Mouse (Mus musculus): Measurements from ENCODE around the gene Map1a. TPM values are rescaled to one million over a fixed set of nuclear protein-coding genes. Genes with fewer than 3 reads are reported as not detected.

Gene Map1a
- total RNA-seq (2021): 10 to 100 TPM in 1 of 2 experiments, 1 to 10 TPM in 1; 9.6 to 12.2 TPM

DNA sequence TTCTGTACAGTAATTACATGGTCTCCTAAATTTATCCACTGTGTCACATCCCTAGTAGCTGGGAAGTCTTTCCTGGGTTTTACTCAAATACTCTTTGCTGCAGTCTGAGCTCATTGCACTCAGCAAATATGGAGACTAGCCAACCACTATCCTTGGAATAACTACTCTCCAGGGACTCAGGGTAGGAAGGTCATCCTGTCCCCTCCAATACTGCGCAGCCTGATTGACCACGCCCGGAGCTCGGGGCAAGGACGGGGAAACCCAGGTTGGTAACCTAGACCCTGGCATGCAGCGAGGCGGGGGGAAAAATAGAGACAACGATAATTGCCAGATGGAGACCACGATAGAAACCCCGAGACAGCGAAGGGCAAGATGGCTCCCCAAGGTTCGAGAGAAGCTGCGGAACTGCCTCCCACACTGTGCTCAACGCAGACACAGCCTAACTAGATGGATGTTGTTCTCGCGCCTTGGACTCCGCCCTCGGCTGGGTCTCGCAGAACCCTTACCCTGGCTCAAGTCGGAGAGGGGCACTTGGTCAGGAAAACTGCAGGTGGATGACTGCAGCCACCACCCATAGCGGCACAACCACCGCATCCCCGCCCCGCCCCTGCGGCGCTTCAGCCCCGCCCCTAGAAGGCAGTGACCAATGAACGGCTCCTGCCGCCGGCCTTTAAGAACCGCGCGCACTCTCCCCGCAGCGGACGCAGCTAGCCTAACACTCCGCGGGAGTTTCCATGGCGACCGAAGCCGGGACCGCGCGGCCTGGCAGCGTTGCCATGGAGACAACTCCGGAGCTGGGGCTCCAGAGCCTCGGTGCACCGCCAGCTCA, at the start of gene Map1a:
TSS of gene Map1a (plus strand) at position 700 of the 829 bp plus-strand sequence.
- peak; percentile 93 to 94 for DNase-seq
- intact Hi-C loops (cut with DNase I): loop anchor here (2.0 kb wide), 1 partner anchor 18 kb away; the partner anchor contains the start of gene Trp53bp1

GRCm38 (mm10) chr2:121244099-121244498, 45.3 kb upstream of the Map1a start:
- intact Hi-C loops (cut with DNase I): no loop called here
- no peak for DNase-seq

GRCm38 (mm10) chr2:121249758-121250157, 39.6 kb upstream of the Map1a start:
- intact Hi-C loops (cut with DNase I): no loop called here
- no peak for DNase-seq

- intact Hi-C loops (cut with DNase I): no loop called here
- DNase-seq: no peak
Observed at GRCm38 (mm10) chr2:121268446-121268845, 21.0 kb upstream of the Map1a start.

DNA sequence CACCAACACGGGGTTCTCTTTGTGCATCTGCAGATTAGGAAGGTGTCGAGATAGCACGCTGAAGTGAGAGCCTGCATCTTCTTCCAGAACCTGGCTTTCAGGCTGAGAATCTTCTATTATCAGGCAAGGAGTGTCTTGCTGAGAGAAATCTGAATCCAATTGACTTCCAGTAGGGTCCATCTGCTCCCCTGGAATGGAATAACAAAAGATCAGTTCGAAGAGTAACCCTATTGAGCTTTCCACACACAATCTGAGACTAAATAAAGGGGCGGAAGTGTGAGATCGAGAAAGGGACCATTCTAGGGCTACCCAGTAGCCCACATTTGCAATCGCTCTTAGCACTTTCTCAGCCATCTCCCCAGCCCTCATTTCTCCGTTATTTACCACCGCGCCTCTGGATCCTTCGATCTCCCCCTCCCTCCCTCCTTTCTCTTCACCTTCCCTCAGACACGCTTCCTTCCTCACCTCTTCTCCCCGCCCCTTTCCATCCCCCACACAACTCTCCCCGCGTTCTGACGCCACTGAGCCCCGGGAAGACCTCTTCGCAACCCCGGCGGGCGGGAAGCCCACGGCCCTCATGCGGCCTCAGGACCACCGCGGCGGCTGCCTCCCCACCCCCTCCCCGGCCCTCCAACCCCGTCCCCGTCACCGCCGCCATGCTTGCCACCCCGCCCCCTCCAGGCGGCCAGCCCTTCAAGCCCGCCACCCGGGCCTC, 18.7 kb upstream of the Map1a start:
- intact Hi-C loops (cut with DNase I): loop anchor here (2.0 kb wide), 1 partner anchor 18 kb away; the partner anchor contains the start of gene Map1a
- no peak for DNase-seq

- intact Hi-C loops (cut with DNase I): loop anchor here (2.0 kb wide), 1 partner anchor 17 kb away; the partner anchor contains the start of gene Map1a
- peak; percentile 98 for DNase-seq
Observed at GRCm38 (mm10) chr2:121271236-121271927, 18.0 kb upstream of the Map1a start, which contains the start of gene Trp53bp1. Trp53bp1 (minus strand) TSS chr2:121271407.

- intact Hi-C loops (cut with DNase I): loop anchor here (2.0 kb wide), 1 partner anchor 17 kb away; the partner anchor contains the start of gene Map1a
- no peak for DNase-seq
Observed at GRCm38 (mm10) chr2:121271928-121272516, 17.4 kb upstream of the Map1a start.

DNA sequence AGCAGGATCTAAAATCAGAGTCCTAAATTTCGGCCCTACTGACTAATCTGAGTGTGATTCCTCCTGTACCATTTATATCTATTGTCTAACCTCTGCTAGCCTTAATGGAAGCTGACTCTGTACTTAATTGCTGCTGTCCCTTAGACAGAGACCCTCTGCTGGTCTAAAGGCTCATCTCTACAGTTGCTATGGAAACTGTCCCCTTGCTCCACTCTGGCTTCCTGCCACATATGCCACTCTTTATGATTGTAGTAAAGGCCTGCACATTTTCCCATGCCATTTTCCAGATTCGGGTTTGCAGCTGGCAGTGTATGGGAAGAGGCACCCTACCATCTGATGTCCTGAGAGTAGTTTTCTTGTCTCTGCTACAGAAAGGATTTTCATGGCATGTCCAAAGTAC, 1.6 kb upstream of the Map1a start:
- no peak for DNase-seq
- intact Hi-C loops (cut with DNase I): loop anchor here (2.0 kb wide), 1 partner anchor 17 kb away; the partner anchor contains the start of gene Trp53bp1

- intact Hi-C loops (cut with DNase I): loop anchor here (2.0 to 5.0 kb wide), 2 partner anchors 19 to 62 kb away; partner anchors contain the start of gene Trp53bp1
- peak in 1 of 2 experiments; percentile 24 for DNase-seq
Observed at GRCm38 (mm10) chr2:121289730-121290540, 535 bp downstream of the Map1a start.

GRCm38 (mm10) chr2:121292316-121293013, 3.1 kb downstream of the Map1a start:
- no peak for DNase-seq

DNA sequence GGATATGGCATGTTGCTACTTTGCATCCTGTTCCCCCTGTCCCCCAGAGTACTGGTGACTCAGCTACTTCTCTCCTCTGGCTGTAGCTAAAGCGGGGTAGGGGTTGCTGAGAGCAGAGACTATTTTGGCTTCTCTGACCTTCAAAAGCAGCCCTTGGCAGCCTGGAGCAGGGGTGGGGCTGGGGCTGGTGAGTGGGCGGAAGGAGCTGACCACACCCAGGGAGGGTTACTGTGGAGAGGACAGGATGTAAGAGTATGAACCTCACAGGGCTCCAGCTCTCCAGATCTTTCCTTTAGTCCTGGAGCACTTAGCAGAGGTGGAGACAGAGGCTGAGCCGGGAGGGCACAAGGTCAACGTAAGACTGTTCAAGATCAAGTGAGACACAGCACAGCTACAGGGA, 4.8 kb downstream of the Map1a start:
- intact Hi-C loops (cut with DNase I): loop anchor here (5.0 kb wide), 1 partner anchor 58 kb away; no protein-coding TSS in a partner anchor
- peak; percentile 80 to 85 for DNase-seq

More at GRCm38 (mm10) chr2:121292316-121293013, 3.1 kb downstream of the Map1a start:
- intact Hi-C loops (cut with DNase I): loop anchor here (5.0 kb wide), 1 partner anchor 60 kb away; no protein-coding TSS in a partner anchor

- peak; percentile 63 to 64 for DNase-seq
- intact Hi-C loops (cut with DNase I): loop anchor here (5.0 kb wide), 1 partner anchor 57 kb away; no protein-coding TSS in a partner anchor
Observed at GRCm38 (mm10) chr2:121294753-121295607, 5.6 kb downstream of the Map1a start.

DNA sequence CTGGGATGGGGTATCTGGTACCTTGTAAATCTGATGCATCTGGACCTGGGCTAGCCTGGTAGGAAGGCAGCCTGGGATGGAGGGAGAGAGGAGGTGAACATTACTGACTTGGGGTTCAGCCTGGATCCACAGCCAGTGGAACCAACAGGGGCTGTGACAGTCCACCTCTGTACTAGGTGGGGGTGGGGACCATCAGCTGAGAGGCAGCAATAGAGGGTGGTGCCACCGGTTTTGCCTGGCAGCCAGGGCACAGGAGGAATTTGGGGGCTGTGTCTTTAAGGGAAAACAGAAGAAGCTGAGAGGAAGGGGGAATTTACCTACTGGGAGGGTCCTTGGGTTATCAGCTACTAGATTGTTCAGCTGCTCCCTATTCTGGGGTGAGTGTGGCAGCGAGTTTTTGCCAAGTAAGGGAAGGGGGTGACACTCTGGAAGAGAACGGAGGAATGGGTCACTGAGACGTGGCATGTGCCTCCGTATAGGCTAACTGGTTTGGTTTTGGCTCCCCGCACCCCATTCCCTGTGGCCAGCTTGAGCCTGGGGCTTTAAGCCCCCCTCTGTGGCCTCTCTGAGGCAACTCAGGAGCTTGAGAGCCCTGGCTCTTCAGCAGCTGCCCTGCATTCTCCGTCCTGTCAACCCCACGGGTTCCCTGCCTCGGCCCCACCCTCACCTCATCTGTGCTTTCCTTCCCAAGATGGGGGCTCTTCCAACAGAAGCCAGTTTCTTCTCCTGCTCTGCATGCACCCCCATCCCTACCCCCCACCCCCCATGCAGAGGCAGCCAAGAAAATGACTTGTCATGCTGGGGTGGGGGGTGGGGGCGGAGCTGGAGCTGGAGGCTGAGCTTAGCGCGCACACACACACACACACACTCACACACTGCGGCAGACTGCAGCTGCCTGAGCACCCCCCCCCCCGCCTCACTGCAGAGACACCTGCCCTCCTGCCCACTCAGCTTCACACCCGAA, 6.5 kb downstream of the Map1a start:
- intact Hi-C loops (cut with DNase I): no loop called here
- peak; percentile 42 to 45 for DNase-seq

DNA sequence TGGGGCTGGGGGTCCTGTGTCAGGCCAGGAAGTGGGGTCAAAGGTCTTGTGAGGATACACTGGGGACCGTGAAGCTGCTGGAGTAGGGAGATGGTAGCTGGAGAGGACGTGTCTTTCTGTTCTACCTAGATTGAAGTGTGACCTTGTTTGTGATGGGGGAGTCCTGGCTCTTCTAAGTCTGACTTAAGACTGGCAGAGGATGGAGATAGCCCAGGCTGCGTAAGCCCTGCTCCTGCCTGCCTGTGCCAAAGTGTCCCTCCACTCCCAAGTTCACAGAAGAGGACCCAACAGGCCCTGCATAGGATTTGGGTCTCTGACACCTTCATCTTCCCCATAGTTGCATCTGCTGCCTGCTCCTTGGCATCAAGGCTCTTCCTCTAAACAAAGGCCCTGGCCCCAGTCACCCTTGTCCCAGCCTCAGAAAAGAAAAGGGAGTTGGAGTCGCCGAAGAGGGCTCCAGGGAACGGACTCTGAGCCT, 7.4 kb downstream of the Map1a start:
- intact Hi-C loops (cut with DNase I): no loop called here
- DNase-seq: no peak

DNA sequence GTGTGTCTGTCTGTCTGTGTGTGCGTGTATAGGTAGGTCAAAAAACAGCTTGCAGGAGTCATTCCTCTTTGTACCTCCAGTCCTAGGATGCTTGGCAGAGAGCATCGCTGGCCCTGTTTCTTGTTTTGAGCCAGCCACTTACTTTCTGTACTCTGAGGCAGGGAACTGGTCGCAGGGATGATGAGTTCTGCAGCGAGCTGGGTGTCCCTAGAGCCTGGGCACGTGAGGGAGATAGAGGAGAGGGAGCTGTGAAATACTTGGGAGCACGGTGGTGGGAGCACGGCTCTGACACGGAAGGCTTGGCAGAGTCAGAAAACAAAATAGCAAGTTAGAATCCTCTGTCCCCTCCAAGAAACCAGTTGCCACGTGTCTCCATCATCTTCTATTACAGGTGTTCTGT, 8.3 kb downstream of the Map1a start:
- intact Hi-C loops (cut with DNase I): no loop called here
- DNase-seq: no peak

DNA sequence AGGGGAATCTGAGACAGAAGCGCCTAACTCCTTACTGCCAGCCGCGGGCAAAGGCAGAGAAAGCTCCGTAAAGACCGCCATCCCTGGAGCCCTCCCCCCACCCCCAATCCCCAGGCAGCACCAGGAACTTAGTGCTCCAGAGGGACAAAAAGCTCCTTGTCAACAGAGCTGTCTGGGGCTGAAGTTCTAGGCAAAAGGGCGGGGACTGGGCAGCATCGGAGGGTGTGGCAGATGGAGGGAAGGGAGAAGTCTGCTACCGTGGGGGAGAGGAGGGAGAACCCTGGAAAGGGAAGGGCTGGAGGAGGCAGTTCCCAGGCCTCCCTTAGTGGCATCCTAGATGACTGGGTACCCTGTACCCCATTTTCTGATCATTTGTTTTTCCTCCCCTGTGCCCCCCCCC, 8.7 kb downstream of the Map1a start:
- intact Hi-C loops (cut with DNase I): no loop called here
- DNase-seq: no peak

Measured in heart, postnatal 10 days (tissue).